Mouse (Mus musculus) limb, embryonic 14.5 days (tissue): Measurements from ENCODE around the gene Ptges. TPM values are rescaled to one million over a fixed set of nuclear protein-coding genes. Genes with fewer than 3 reads are reported as not detected.

Experiments
- ATAC-seq: fragments of 200-750 bp; cut with Nextera tagmentation; 2 replicates; pipeline ENCODE4 v1.8.0; 2017; ENCODE audit warnings: low read depth, moderate number of reproducible peaks, moderate TSS enrichment; ENCODE audit not compliant: low FRiP score
- DNase-seq: peaks from one replicate; pipeline ENCODE4 v3.0.0-alpha.2; 2015; ENCODE audit warnings: low spot score
- H3K27ac ChIP-seq: fragments of 300-500 bp; sonication (generic); replicated peaks from 2 replicates; pipeline ENCODE4 v1.5.1; 2014; ENCODE audit warnings: low read depth, mild to moderate bottlenecking, low read length, moderate library complexity, mixed read lengths
- H3K27me3 ChIP-seq: fragments of 300-500 bp; sonication (generic); 2 replicates; pipeline ENCODE4 v1.6.1; 2014; ENCODE audit warnings: low read length, mixed read lengths; ENCODE audit not compliant: control insufficient read depth, insufficient read depth
- H3K36me3 ChIP-seq: fragments of 300-500 bp; sonication (generic); 2 replicates; pipeline ENCODE4 v1.6.1; 2014; ENCODE audit warnings: mild to moderate bottlenecking, low read length, moderate library complexity, mixed read lengths; ENCODE audit not compliant: control insufficient read depth, insufficient read depth
- H3K4me1 ChIP-seq: fragments of 300-500 bp; sonication (generic); 2 replicates; pipeline ENCODE4 v1.6.1; 2014; ENCODE audit warnings: antibody characterized with exemption, low read length, mixed read lengths; ENCODE audit not compliant: control insufficient read depth, insufficient read depth
- H3K4me2 ChIP-seq: fragments of 300-500 bp; sonication (generic); replicated peaks from 2 replicates; pipeline ENCODE4 v1.6.1; 2014; ENCODE audit warnings: low read depth, mild to moderate bottlenecking, low read length, moderate library complexity; ENCODE audit not compliant: severe bottlenecking
- H3K4me3 ChIP-seq: fragments of 300-500 bp; sonication (generic); replicated peaks from 2 replicates; pipeline ENCODE4 v1.5.1; 2014; ENCODE audit warnings: low read length
- H3K9ac ChIP-seq: fragments of 300-500 bp; sonication (generic); 2 replicates; pipeline ENCODE4 v1.6.1; 2014; ENCODE audit warnings: mild to moderate bottlenecking, low read depth, low read length, moderate library complexity; ENCODE audit not compliant: severe bottlenecking
- H3K9me3 ChIP-seq: fragments of 300-500 bp; sonication (generic); 2 replicates; pipeline ENCODE4 v1.6.1; 2016; ENCODE audit warnings: low read length; ENCODE audit not compliant: control insufficient read depth
- POLR2A ChIP-seq: fragments of 200-500 bp; IDR thresholded peaks from 2 replicates; pipeline ENCODE4 v1.8.0; 2012; ENCODE audit warnings: inconsistent platforms, mild to moderate bottlenecking, moderate library complexity, borderline replicate concordance; ENCODE audit not compliant: insufficient read depth, insufficient read length; ENCODE audit errors: extremely low read depth
- WGBS: fragments of 180-500 bp; shearing (Covaris S2); extraction: QIAGEN DNeasy Blood & Tissue Kit; methylation state at CpG from one replicate; pipeline ENCODE4 v1.1.7; 2014; 5-methylcytosine and 5-hydroxymethylcytosine counted together
- polyA plus RNA-seq, 2 experiments: library from polyadenylated mRNA; depleted of rRNA in 1 of 2; stranded (reverse) in 1 of 2; unstranded in 1 of 2; fragments of >200 nt; fragmentation: Nextera tagmentation in 1 of 2; extraction: Ambion mirVana in 1 of 2; gene quantifications; 2 replicates each; pipeline versions ENCODE4 v1.2.1 to v1.2.3; 2012 to 2014

The Ptges gene
- polyA plus RNA-seq, 2 experiments: 16.4 to 20.5 TPM

- Histone ChIP-seq H3K9me3 (no peaks in the 10 kb centered on the region), H3K4me1 (peaks cover 13% of the 10 kb centered on the region; the same call in 1 of the 2 replicates), H3K27ac (no peak overlapping the region), H3K36me3 (no peaks in the 10 kb centered on the region), H3K9ac (no peak overlapping the region), H3K4me3 (no peak overlapping the region), H3K27me3 (no peaks in the 10 kb centered on the region), H3K4me2 (no peak overlapping the region)
- no peak for TF ChIP-seq POLR2A
- ATAC-seq (no peak), DNase-seq (no peak)
- WGBS: 75% methylated on average over 5 of the region's 5 CpGs
These were observed 14.3 kb downstream of the Ptges start for GRCm38 (mm10) chr2:30915376-30915775.

DNA sequence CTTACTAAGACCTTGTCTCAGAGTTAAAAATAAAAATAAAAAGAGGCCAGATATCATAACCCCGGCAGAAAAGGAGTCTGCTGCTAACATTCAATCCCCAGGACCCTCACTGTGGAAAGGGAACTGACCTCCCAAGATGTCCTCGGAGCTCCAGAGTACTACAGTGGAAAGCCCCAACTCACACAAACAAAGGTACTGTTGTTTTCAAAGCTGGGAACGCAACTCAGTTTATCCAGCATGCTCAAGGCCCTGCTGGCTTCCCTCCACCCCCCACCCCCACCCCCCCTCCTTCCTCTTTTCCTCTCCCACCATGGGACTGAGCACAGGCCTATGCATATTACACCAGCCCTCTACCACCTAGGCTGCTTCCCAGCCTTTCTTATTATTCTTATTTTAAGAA is 14.8 kb downstream of the Ptges start:
- Histone ChIP-seq H3K9ac (no peak overlapping the region), H3K27ac (no peak overlapping the region), H3K9me3 (no peaks in the 10 kb centered on the region), H3K4me2 (no peak overlapping the region), H3K36me3 (no peaks in the 10 kb centered on the region), H3K4me1 (peaks cover 13% of the 10 kb centered on the region; the same call in 1 of the 2 replicates), H3K4me3 (no peak overlapping the region), H3K27me3 (no peaks in the 10 kb centered on the region)
- ATAC-seq (no peak), DNase-seq (no peak)
- TF ChIP-seq POLR2A: no peak
- 44% methylated on average over 3 of the region's 3 CpGs for WGBS

DNA sequence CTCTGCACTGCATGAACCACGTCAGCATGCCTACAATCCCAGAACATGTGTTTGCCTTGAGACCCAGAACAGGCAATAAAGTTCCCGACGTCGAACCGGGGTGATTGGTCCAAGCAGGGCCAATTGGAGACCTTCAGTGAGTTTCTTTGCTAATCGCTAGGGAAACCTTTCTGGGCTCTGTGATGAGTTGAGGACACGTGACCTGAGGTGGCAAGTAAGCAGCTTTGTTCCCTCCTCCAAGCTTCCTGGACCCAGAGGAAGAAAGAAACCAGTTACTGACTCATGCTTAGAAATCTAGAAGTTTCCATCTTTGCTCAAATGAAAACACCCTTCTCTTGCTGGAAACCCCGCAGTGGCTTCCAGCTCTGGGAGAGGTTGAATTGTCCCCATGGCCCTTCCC is 16.6 kb downstream of the Ptges start:
- H3K27me3 ChIP-seq: no peaks in the 10 kb centered on the region
- WGBS: 72% methylated on average over 8 of the region's 8 CpGs

GRCm38 (mm10) chr2:30912291-30912773 is 17.3 kb downstream of the Ptges start:
- ATAC-seq: no peak
- H3K9me3 ChIP-seq: no peaks in the 10 kb centered on the region
- H3K4me1 ChIP-seq: peaks cover 10% of the 10 kb centered on the region; the same call in 1 of the 2 replicates
- H3K4me2 ChIP-seq: no peak overlapping the region
- no peak overlapping the region for H3K9ac ChIP-seq
- TF ChIP-seq POLR2A: no peak
- no peak overlapping the region for H3K27ac ChIP-seq
- no peaks in the 10 kb centered on the region for H3K27me3 ChIP-seq
- DNase-seq: no peak
- no peaks in the 10 kb centered on the region for H3K36me3 ChIP-seq
- H3K4me3 ChIP-seq: no peak overlapping the region
- WGBS: 45% methylated on average over 4 of the region's 4 CpGs

More for the DNA sequence above, 16.6 kb downstream of the Ptges start:
- no peaks in the 10 kb centered on the region for H3K36me3 ChIP-seq
- no peak overlapping the region for H3K4me3 ChIP-seq
- no peak overlapping the region for H3K9ac ChIP-seq
- no peak for TF ChIP-seq POLR2A
- H3K4me2 ChIP-seq: no peak overlapping the region
- H3K4me1 ChIP-seq: peaks cover 10% of the 10 kb centered on the region; the same call in 1 of the 2 replicates
- DNase-seq (no peak), ATAC-seq (no peak)
- no peak overlapping the region for H3K27ac ChIP-seq
- H3K9me3 ChIP-seq: no peaks in the 10 kb centered on the region

DNA sequence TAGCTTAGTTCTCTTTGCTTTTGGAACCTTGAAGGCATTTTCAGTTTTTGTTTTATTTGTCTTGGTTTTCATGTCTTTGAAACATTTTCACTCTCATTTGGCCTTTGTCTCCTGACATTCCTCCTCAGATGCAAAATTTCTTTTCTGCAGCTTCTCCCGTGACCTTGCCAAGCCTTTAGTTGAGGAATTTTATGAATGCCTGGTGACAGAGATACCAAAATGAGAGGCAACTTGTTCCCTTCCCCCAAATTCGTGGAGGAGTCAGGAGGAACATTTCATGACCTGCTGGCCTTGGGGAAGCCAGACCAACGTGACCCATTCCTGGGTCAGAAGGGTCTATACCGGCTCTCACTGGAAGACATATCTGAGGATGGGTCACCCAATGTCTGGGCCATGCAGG is 23.0 kb downstream of the Ptges start:
- Histone ChIP-seq H3K4me2 (no peak overlapping the region), H3K4me1 (peaks cover 17% of the 10 kb centered on the region), H3K9ac (no peak overlapping the region), H3K27me3 (no peaks in the 10 kb centered on the region), H3K4me3 (no peak overlapping the region), H3K27ac (no peak overlapping the region), H3K9me3 (no peaks in the 10 kb centered on the region), H3K36me3 (no peaks in the 10 kb centered on the region)
- WGBS: 79% methylated on average over 4 of the region's 4 CpGs
- TF ChIP-seq POLR2A: no peak
- DNase-seq (no peak), ATAC-seq (no peak)

- Histone ChIP-seq H3K4me3 (no peak overlapping the region), H3K4me1 (peaks cover 22% of the 10 kb centered on the region), H3K9me3 (no peaks in the 10 kb centered on the region), H3K36me3 (no peaks in the 10 kb centered on the region), H3K27ac (no peak overlapping the region), H3K27me3 (no peaks in the 10 kb centered on the region), H3K9ac (no peak overlapping the region), H3K4me2 (no peak overlapping the region)
- ATAC-seq: no peak
- DNase-seq: no peak
- no peak for TF ChIP-seq POLR2A
- 86% methylated on average over 8 of the region's 8 CpGs for WGBS
These were observed 23.8 kb downstream of the Ptges start for GRCm38 (mm10) chr2:30905906-30906305.
